Mouse (Mus musculus) limb, embryonic 15.5 days (tissue): ENCODE results near the gene Slc6a5. TPM values are rescaled to one million over a fixed set of nuclear protein-coding genes. Genes with fewer than 3 reads are reported as not detected.

Experiments
- ATAC-seq: fragments of 200-750 bp; cut with Nextera tagmentation; 2 replicates; pipeline ENCODE4 v1.8.0; 2017; ENCODE audit warnings: low read depth, moderate TSS enrichment; ENCODE audit not compliant: insufficient number of reproducible peaks, low FRiP score, low TSS enrichment
- H3K27ac ChIP-seq: fragments of 300-500 bp; sonication (generic); 2 replicates; pipeline ENCODE4 v1.5.1; 2015; ENCODE audit warnings: moderate library complexity, mild to moderate bottlenecking, inconsistent platforms
- H3K27me3 ChIP-seq: fragments of 300-500 bp; sonication (generic); 2 replicates; pipeline ENCODE4 v1.6.1; 2015; ENCODE audit warnings: inconsistent platforms
- H3K36me3 ChIP-seq: fragments of 300-500 bp; sonication (generic); 2 replicates; pipeline ENCODE4 v1.6.1; 2015; ENCODE audit warnings: inconsistent platforms
- H3K4me1 ChIP-seq: fragments of 300-500 bp; sonication (generic); 2 replicates; pipeline ENCODE4 v1.6.1; 2015; ENCODE audit warnings: inconsistent platforms
- H3K4me2 ChIP-seq: fragments of 300-500 bp; sonication (generic); 2 replicates; pipeline ENCODE4 v1.6.1; 2015; ENCODE audit warnings: mild to moderate bottlenecking, inconsistent platforms
- H3K4me3 ChIP-seq: fragments of 300-500 bp; sonication (generic); 2 replicates; pipeline ENCODE4 v1.5.1; 2015; ENCODE audit warnings: mild to moderate bottlenecking, inconsistent platforms
- H3K9ac ChIP-seq: fragments of 300-500 bp; sonication (generic); 2 replicates; pipeline ENCODE4 v1.6.1; 2015; ENCODE audit warnings: inconsistent platforms
- H3K9me3 ChIP-seq: fragments of 300-500 bp; sonication (generic); 2 replicates; pipeline ENCODE4 v1.6.1; 2016; ENCODE audit warnings: inconsistent platforms
- WGBS: fragments of 180-500 bp; shearing (Covaris S2); methylation state at CpG from one replicate; pipeline ENCODE4 v1.1.7; 2015; 5-methylcytosine and 5-hydroxymethylcytosine counted together
- polyA plus RNA-seq: library from polyadenylated mRNA; unstranded; fragments of >200 nt; fragmentation: Nextera tagmentation; extraction: Ambion mirVana; gene quantifications from 2 replicates; pipeline ENCODE4 v1.2.1, GENCODE M21; 2015

The Slc6a5 gene
- polyA plus RNA-seq, 1 experiment from 2014 or later, result 0.05 TPM

DNA sequence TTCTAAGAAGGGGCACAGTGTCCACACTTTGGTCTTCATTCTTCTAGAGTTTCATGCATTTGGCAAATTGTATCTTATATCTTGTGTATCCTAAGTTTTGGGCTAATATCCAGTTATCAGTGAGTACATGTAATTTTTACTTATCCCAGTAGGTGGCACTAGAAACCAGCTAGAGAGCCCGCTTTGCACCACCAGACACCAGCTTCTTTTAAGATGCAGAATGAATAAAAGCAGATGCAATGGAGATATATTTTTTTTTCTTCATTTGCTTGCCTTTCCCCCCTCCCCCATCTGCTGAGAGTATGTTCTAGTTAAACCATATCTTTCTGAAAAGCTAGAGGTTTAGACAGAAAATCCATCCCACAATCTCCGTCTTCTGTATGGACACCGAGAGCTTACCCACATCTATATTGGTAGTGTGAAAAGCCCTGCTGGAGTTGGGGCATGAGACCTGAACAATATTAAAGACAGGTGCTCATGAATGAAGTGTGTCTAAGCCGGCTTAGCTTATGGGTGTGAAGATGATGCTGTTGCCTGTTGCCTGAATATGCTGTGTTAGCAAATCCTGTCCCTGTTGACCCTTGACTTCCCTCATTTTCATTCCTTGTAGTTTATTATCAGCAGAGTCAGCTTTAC lies 43.7 kb downstream of the Slc6a5 start:
- Histone ChIP-seq H3K4me3 (no peak overlapping the region), H3K36me3 (no peaks in the 10 kb centered on the region), H3K27me3 (no peaks in the 10 kb centered on the region), H3K27ac (no peak overlapping the region), H3K9ac (no peak overlapping the region), H3K4me1 (no peaks in the 10 kb centered on the region), H3K4me2 (no peak overlapping the region), H3K9me3 (no peaks in the 10 kb centered on the region)
- WGBS, result 45% methylated on average over 4 of the region's 4 CpGs
- ATAC-seq, result no peak

DNA sequence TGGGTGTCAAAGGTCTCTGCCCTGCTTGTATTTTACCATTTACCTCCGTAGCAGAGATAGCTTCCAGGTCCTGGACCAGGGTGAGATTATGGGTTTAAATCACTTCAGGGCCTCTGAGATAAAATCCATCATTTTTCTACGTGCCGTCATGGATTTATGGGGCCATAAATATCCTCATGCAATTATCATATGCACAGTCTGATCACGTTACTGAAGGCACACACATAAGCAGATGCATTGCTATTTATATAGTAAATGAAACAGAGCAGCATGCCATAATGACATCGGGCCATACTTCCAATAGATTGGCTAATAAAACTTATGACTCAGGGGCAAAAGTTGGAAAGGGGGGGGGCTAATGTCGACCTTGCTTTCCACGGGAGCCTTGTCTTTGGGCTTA lies 44.9 kb downstream of the Slc6a5 start:
- H3K4me1 ChIP-seq, result no peaks in the 10 kb centered on the region
- H3K36me3 ChIP-seq, result no peaks in the 10 kb centered on the region
- ATAC-seq, result no peak
- no peak overlapping the region for H3K27ac ChIP-seq
- 26% methylated on average over 7 of the region's 7 CpGs for WGBS
- no peak overlapping the region for H3K9ac ChIP-seq
- H3K4me2 ChIP-seq, result no peak overlapping the region
- no peaks in the 10 kb centered on the region for H3K9me3 ChIP-seq
- H3K27me3 ChIP-seq, result no peaks in the 10 kb centered on the region
- no peak overlapping the region for H3K4me3 ChIP-seq

DNA sequence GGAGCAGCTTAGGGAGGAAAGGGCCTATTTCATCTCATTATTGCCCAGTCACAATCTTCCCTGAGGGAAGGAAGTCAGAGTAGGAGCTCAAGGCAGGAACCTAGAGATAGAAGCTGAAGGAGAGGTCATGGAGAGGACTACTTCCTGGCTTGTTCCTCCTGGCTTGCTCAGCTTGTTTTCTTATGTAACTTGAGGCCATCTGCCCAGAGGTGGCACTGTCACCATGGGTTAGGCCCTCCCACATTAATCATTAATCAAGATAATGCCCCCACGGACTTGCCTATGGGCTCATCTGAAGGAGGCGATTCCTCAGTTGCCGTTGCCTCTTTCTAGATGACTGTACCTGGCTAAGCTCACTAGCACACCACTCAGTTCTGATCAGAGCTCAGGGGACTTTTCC lies 47.2 kb downstream of the Slc6a5 start:
- Histone ChIP-seq H3K27me3 (no peaks in the 10 kb centered on the region), H3K9ac (no peak overlapping the region), H3K4me2 (no peak overlapping the region), H3K9me3 (no peaks in the 10 kb centered on the region), H3K4me3 (no peak overlapping the region), H3K4me1 (no peaks in the 10 kb centered on the region), H3K36me3 (no peaks in the 10 kb centered on the region), H3K27ac (no peak overlapping the region)
- 64% methylated on average over 3 of the region's 3 CpGs for WGBS
- ATAC-seq, result no peak

DNA sequence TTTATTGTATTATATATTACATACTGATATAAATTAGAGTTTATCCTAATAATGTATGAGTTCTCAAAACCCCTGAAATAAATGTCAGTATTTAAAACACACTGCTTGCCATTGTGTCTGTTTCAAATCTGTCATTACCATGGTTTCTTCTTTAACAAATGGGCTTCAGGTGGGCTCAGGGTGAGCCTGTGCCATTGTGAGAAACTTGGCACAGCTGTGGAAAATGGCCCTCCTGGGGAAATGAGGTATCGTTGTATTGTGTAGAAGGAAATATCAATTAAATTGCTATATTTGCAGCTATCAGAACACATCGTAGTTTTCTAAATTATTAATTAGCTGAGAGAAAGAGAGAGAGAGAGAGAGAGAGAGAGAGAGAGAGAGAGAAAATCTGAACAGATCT lies 53.8 kb downstream of the Slc6a5 start:
- 78% methylated on average over 2 of the region's 2 CpGs for WGBS
- Histone ChIP-seq H3K4me1 (no peaks in the 10 kb centered on the region), H3K27ac (no peak overlapping the region), H3K9me3 (no peaks in the 10 kb centered on the region), H3K4me3 (no peak overlapping the region), H3K36me3 (no peaks in the 10 kb centered on the region), H3K4me2 (no peak overlapping the region), H3K27me3 (no peaks in the 10 kb centered on the region), H3K9ac (no peak overlapping the region)
- ATAC-seq, result no peak

DNA sequence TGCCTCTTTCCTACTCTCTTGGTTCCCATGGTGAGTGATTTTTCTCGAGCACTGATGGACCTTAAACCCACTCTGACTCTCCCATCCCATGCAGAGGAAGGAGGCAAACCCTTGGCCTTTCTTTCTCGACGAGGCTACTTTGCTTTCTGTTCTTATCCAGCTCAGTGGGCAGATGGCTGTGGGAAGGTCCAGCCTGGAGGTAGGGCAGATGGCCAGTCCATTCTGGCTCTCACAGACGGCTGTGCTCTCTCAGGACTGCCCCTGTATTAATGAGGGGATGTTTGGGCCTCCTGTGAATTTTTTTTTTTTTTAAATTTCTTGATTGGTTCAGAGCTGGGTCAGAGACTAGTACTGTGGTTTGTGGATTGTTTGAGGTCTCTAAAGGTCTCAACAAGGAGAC lies 59.6 kb downstream of the Slc6a5 start:
- no peak overlapping the region for H3K4me2 ChIP-seq
- WGBS, result 45% methylated on average over 4 of the region's 4 CpGs
- H3K9ac ChIP-seq, result no peak overlapping the region
- peaks cover 31% of the 10 kb centered on the region for H3K27me3 ChIP-seq
- H3K36me3 ChIP-seq, result no peaks in the 10 kb centered on the region
- H3K4me1 ChIP-seq, result peaks cover 1% of the 10 kb centered on the region
- ATAC-seq, result no peak
- H3K9me3 ChIP-seq, result no peaks in the 10 kb centered on the region; the same call in 1 of the 2 replicates
- H3K4me3 ChIP-seq, result no peak overlapping the region
- H3K27ac ChIP-seq, result no peak overlapping the region

DNA sequence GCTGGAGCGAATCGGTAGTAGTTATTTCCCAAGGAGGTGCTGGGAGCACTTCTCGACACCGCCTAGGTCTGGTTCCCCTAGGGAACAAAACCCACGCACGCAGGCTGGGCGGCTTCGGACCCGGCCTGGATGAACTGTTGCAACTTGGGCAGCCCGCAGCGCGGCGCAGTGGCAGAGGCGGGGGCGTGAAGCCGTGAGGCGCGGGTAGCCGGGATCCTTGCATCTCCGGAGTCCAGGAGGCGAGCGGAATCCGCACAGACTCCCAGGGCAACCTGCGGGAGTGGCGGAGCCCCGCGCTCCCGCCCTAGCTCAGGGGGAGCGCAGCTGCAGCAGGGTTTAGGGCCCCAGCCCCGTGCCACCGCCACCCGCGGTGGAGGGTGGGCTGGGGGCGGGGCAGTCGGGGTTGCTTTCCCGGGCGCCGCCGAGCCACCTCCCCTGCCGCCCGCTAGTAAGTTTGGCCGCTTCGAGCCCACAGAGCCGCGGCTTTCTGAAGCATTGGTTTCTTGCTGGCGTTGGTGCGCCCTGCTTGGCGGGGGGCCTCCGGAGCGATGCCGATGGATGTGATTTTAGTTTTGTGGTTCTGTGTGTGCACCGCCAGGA lies 65.0 kb downstream of the Slc6a5 start, which contains the start of gene Nell1:
Nell1 (plus strand) TSS at position 24 of the 600 bp plus-strand sequence.
- WGBS, result under 1% methylated on average over 48 of the region's 52 CpGs
- Histone ChIP-seq H3K9me3 (no peaks in the 10 kb centered on the region; the same call in 1 of the 2 replicates), H3K27me3 (peaks cover 80% of the 10 kb centered on the region), H3K4me3 (peak within 1 kb of the TSS; percentile 46), H3K27ac (no peak within 1 kb of the TSS), H3K4me1 (peaks cover 17% of the 10 kb centered on the region), H3K9ac (peak within 1 kb of the TSS; percentile 18; the same call in 1 of the 2 replicates), H3K4me2 (peak within 1 kb of the TSS; percentile 91), H3K36me3 (no peaks in the 10 kb centered on the region)
- ATAC-seq, result 0 out of 2 replicates have a peak, but pooled peaks have one; percentile 30

DNA sequence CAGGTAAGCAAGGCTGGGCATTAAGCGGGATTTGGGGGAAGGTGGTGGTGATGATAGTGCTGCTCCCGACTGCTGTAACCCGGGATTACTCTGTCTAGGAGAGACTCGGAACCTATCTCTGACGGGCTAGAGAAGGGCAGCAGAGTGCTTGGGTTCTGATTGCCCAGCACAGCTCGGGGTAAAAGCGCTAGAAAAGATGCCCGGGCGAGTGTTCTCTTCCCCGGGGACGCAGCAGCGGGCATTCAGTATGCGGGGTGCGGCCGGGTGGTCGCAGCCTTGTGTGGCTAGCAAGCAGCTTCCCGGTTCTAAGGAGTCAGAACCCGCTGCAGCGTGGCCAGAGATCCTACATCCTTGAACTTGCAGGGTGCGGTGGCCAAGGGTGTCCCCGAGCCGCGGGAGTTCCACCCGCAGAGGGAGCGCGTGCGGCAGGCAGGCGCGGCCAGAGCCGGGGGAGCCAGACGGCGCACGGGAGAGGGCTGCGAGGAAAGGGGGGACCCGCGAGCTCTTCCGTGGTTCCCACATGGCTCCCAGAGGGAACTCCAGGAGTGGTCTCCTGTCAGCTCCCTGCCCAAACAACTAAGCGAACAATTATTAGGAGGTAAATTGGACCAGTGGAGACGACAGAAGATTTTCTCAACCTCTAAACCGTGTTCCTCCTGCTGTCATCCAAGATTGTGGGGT lies 65.6 kb downstream of the Slc6a5 start:
- Histone ChIP-seq H3K36me3 (no peaks in the 10 kb centered on the region), H3K4me1 (peaks cover 17% of the 10 kb centered on the region), H3K4me3 (peak overlapping the region; percentile 46), H3K9me3 (no peaks in the 10 kb centered on the region; the same call in 1 of the 2 replicates), H3K27ac (no peak overlapping the region), H3K4me2 (peak overlapping the region; percentile 91), H3K27me3 (peaks cover 85% of the 10 kb centered on the region), H3K9ac (no peak overlapping the region)
- WGBS, result under 1% methylated on average over 40 of the region's 40 CpGs
- no peak for ATAC-seq

DNA sequence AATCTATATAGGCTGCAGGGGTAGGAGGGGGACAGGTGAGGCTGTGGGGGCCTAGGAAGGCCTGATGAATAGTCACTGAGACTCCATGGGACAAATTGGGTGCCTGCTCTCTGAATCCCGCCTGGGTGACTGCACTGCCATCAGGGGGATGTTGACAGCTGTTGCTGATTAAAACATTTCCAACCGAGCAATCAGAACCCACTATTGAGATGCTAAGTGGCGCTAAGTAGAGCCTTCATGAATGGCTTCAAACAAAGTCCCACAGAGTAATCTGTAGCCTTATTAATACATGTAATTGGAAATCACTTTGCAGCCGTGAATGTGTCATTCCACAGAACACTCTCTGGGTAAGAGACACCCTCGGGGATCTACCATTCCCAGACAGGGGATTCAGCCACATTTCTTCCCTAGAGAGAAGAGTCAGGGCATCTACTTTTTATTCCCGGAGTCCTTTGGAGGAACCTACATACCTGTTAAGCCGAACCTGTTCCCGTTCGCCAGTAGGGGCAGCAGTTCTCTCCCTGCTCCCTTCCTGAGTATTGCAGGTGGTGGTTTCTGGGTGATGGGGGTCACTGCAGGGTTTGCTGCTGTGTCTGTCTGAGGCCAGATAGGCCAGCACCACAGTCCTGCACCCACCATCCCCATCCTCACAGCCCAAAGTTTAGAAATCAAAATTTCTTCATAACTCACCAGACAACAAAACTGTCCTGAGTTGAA lies 71.7 kb downstream of the Slc6a5 start:
- ATAC-seq, result no peak
- Histone ChIP-seq H3K9ac (no peak overlapping the region), H3K4me1 (no peaks in the 10 kb centered on the region), H3K9me3 (no peaks in the 10 kb centered on the region), H3K36me3 (no peaks in the 10 kb centered on the region), H3K4me3 (no peak overlapping the region), H3K4me2 (no peak overlapping the region), H3K27me3 (peaks cover 42% of the 10 kb centered on the region), H3K27ac (no peak overlapping the region)
- WGBS, result 12% methylated on average over 9 of the region's 9 CpGs

DNA sequence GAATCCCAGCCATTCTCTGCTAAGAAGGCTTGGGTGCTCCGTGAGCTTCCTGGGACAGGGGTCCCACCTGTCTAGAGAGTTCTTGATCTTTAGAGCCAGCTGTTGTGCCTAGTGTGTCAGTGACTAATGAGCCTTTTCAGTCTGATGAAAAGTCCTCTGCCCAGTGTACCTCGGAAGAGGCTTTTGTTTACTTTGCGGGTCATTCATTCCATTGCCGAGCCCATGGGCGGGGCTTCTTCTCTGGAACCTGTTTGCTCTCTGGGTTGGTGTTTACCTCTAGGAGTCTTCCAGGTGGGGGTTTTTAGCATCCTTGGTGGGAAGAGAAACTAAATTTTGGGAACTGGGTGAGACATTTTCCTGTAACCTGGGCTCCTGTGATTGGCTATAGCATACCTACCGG lies 74.8 kb downstream of the Slc6a5 start:
- Histone ChIP-seq H3K4me2 (no peak overlapping the region), H3K27ac (no peak overlapping the region), H3K9me3 (no peaks in the 10 kb centered on the region), H3K27me3 (peaks cover 14% of the 10 kb centered on the region; the same call in 1 of the 2 replicates), H3K4me1 (no peaks in the 10 kb centered on the region), H3K36me3 (no peaks in the 10 kb centered on the region), H3K4me3 (no peak overlapping the region), H3K9ac (no peak overlapping the region)
- ATAC-seq, result no peak
- WGBS, result 35% methylated on average over 6 of the region's 6 CpGs

DNA sequence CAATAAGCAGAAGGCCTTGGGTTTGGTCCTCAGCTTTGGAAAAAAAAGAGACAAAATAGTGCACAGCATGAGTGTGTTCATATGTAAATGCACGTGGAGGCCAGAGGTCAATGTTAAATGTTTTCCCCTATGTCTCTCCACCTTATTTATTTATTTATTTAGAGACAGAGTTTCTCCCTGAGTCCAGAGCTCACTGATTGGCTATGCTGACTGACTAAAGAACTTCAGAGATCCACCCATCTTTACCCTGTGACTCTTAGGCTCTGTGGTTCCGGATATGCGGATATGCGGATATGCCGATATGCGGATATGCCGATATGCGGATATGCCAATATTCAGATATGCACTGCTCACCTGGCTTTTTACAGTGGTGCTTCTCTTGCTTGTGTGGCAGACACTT lies 76.0 kb downstream of the Slc6a5 start:
- Histone ChIP-seq H3K27me3 (peaks cover 5% of the 10 kb centered on the region; the same call in 1 of the 2 replicates), H3K4me1 (no peaks in the 10 kb centered on the region), H3K4me3 (no peak overlapping the region), H3K9me3 (no peaks in the 10 kb centered on the region), H3K9ac (no peak overlapping the region), H3K27ac (no peak overlapping the region), H3K4me2 (no peak overlapping the region), H3K36me3 (no peaks in the 10 kb centered on the region)
- 92% methylated on average over 8 of the region's 8 CpGs for WGBS
- ATAC-seq, result no peak

DNA sequence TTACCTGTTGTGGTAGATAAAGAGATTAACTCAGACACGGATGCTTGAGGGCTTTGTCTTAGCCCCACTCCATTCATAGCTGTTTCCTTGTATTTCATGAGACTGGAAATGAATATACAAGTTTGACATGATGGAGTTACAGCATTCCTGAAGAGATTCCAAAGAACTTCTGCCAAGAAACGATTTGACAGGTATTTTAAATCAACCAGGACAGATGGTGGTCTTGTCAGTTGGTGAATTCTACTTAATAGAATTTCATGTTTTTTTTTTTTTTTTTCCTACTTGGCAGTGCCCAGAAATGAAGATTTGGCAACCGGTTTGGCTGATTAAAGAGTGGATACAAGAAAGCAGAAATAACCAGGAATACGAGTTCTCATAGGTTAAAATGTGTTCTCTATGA lies 89.4 kb downstream of the Slc6a5 start:
- Histone ChIP-seq H3K4me3 (no peak overlapping the region), H3K4me1 (no peaks in the 10 kb centered on the region), H3K27ac (no peak overlapping the region), H3K27me3 (no peaks in the 10 kb centered on the region), H3K36me3 (no peaks in the 10 kb centered on the region), H3K9me3 (no peaks in the 10 kb centered on the region), H3K9ac (no peak overlapping the region), H3K4me2 (no peak overlapping the region)
- 72% methylated on average over 4 of the region's 4 CpGs for WGBS
- no peak for ATAC-seq

DNA sequence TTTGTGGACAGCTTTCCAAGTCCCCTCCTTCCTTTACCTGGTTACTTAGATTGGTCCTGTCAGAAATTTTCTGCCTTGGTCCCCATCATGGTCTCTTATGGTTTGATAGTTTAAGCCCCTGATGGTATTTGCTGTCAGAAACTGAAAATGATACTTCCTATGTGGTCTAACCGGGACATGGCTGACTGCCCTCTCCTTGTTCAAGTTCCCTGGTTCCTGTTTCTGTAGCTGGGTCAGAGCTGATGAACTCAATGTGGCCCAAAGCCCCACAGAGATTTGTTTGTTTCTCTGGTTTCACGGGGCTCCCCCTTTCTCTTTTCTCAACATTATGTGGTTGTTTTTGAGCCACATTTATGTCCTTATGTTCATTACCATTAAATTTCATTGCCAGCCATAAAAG lies 95.3 kb downstream of the Slc6a5 start:
- no peak for ATAC-seq
- no peak overlapping the region for H3K4me2 ChIP-seq
- H3K9me3 ChIP-seq, result no peaks in the 10 kb centered on the region
- H3K36me3 ChIP-seq, result no peaks in the 10 kb centered on the region
- H3K9ac ChIP-seq, result no peak overlapping the region
- no peak overlapping the region for H3K4me3 ChIP-seq
- H3K27me3 ChIP-seq, result no peaks in the 10 kb centered on the region
- H3K27ac ChIP-seq, result no peak overlapping the region
- WGBS, result 18% methylated on average over 2 of the region's 2 CpGs
- no peaks in the 10 kb centered on the region for H3K4me1 ChIP-seq
